Mouse (Mus musculus) cerebellum, adult 9-11 months (tissue): ENCODE measurements at regions not wholly inside any gene's neighbourhood (a gene's known extent, or its start where the extent isn't known, plus 50 kb on each side); places are given as distances from the start of the nearest gene placed in this dataset.

Experiments used
- DNase-seq: peaks from one replicate; pipeline ENCODE4 v3.0.0; 2022

DNA sequence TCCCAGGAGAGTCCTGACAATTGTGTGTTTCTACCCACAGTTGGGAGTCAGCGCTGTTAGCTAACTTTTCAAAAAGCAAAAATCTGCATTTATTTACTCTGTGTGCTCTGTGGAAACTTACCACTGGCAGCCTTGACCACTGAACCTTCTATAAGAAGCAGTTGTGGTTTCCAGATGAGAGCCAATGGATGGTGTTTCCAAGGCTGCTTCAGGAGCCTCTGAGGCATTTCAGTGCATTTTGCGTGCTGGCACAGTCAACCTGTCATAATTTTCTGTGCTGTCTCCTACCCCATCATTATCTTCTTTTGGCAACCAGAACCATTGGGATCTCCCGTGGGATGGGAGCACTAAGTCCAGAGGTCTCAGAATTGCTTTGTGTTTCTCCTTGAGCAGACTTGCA, 60.3 kb downstream of the 4930544G11Rik start:
- no peak for DNase-seq

DNA sequence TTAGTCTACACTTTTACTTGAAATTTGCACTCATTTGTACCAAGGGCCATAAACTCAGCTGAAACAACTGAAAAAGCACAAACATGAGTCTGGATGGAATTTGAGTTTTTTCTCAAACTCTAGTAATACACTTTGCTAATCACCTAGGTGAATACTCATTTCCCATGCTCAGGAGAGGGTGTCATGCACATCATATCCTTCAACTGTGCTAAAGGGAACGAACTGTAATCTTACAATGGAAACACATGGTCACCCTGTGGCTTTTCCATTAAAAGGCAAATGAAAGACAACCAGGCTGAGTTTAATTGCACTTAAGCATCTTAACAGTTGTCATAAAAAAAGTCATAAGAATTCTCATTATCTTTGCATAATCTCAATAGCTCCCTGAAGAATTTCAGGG, 71.1 kb downstream of the 4930544G11Rik start:
- DNase-seq: no peak

DNA sequence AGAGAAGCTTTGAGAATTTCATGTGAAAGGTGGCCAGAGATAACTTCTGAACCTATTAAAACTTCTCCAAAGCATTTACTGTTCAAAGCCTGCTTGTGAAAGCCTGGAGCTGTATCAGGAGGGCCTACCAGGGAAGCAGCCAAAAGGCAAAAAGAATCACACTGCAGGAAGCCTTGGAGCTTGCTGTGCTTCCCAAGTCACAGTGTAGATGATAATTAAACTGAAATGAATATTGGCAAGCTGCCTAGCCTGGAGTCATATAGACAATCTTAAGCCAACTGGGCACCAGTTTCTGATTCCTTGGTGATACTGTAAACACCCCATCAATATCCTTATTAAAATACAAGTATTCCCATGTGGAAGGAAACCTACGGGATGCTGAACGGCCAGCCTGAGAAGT, 84.4 kb downstream of the 4930544G11Rik start:
- peak; percentile 5 for DNase-seq

DNA sequence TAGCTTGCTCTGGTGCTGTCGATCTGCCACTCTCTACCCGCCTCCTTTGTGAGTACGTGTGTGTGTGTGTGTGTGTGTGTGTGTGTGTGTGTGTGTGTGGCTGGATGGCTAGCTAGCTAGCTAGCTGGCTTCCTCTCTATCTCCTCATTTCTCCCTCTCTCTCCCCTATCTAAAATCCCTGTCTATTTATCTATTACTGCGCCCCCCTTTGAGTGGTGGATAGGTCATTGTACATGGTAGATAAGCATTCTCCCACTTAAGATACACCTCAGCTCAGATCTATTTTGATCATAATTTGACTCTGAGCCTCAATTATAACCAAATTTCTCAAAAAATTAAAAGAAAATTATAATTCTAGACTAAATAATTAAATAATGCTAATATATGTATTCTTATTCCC, 99.4 kb downstream of the 4930544G11Rik start:
- no peak for DNase-seq

DNA sequence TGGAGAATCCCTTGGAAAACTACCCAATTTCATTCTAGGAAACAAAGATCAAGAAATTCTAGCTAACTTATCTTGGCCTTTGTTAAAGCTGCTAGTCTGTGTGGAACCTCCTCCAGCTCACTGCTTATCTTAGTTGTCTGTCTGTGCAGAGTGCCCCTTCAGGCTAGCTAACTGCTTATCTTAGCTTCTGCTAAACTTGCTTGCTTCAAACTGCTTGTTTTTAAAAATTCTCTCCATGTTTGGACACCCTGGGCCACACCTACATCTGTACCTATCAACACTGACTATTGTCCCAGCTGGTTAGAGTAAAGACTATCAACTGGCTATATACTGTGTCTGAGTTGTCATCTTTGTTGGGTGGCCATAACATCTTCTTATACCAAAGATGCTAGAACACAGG, 100.0 kb downstream of the 4930544G11Rik start:
- no peak for DNase-seq

DNA sequence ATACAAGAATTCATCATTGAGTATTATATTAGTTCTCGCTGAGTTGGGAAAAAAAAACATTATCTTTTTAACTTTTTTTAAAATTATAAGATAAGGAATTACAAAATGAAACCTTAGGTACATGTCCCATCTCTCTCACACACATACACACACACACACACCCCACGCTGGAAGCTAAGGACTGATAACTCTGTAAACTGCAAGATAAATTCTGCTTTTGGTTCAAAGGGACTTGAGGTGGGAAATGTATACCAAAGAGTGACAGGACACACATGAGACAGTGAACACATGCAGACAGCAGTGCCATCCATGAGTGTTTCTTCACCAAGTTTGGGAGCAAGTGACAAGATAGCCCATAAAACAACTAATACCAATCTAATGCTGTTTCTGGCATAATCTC, 100.8 kb downstream of the 4930544G11Rik start:
- no peak for DNase-seq

DNA sequence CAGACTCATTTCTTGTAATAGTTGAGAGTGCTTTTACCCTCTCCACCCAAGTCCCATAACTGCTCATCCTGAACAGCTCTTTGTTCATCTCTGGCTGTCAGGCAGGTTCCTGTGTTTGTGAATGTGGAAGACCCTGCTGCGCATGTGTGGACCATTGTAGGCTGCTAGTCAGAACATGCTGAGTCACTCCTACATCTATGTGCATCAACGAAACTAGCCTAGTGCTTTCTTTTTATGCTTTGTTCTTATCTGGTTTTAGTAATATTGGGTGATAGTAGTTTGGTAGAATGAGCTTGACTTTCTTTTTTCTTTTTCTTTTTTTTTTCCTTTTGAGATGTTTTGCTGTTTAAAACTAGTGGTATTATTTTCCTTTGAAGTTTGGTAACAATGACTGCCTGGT, 116.5 kb downstream of the 4930544G11Rik start:
- DNase-seq: no peak

DNA sequence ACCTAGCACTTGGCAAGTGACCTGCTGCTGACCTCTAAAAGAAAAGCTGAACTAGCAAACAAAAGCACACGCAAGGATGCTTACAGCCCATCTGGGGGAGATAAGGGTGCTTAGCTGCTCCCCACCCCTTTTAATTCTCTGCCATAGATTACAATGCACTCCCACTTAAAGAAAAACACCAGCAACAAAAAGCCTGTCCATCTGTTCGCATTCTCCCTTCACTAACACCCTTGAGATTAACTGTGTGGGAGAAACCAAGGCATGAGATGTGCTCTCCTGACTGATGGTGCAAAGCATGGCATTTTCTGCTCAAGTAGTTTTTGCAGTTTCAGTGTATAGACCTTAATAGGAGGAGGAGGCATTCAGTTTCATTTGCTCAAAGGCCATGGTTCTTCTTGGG, 125.0 kb downstream of the 4930544G11Rik start:
- DNase-seq: no peak

DNA sequence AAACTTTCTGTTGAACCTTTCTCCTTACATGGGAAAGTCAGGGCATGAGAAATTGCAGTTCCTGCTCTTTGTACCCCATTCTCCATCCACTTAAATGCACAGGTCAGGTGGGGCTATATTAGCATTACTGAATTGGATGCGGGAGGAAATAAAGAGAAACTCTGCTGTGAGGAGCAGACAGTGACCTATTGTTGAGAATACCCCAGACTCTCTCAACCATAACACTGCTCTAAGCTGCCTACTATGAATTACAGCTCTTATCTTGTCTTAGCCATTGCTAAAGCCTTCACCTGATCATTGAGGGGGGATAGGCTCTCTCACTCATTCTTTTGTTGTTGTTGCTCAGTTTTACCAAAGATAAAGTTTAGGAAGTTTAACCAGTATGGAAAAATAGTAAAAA, 126.4 kb downstream of the 4930544G11Rik start:
- DNase-seq: no peak

DNA sequence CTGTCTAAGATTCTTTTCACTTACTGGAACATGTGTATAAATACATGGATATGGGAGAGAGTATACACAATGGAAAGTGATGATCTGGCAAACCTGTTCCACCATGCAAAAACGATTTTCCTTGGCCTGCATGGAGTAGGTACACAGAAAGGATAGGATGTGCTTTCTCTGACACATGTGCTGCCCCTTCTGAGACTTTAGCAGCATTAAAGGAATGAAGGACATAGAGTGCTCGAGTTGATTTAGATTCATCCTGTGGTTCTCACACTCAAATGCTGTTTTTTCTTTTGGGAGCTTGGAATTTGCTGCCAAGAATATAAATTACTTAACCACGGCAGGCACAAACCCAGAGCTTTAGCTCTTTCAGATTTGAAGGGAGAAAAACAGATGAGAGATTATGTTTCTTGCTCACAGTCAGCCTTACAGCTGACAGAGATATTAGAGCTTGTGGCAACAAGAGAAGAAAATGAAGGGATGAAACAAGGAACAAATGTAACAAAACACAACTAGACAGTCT, 149.2 kb downstream of the 4930544G11Rik start:
- no peak for DNase-seq

DNA sequence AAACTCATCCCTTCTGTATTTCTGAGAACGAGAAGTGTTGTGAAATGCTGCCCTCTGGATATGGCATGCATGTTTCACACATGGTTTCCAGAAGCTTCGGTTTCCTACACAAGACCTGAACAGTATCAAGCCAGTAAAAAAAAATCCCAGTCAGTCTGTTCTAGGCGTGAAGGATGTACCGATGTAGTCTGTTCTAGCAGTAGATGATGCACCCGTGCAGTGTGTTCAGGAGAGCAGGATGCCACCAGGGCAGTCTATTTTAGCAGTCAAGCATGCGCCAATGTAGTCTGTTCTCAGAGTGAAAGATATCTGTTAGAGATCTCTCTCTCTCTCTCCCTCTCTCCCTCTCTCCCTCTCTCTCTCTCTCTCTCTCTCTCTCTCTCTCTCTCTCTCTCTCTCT, 162.0 kb downstream of the 4930544G11Rik start:
- DNase-seq: no peak

DNA sequence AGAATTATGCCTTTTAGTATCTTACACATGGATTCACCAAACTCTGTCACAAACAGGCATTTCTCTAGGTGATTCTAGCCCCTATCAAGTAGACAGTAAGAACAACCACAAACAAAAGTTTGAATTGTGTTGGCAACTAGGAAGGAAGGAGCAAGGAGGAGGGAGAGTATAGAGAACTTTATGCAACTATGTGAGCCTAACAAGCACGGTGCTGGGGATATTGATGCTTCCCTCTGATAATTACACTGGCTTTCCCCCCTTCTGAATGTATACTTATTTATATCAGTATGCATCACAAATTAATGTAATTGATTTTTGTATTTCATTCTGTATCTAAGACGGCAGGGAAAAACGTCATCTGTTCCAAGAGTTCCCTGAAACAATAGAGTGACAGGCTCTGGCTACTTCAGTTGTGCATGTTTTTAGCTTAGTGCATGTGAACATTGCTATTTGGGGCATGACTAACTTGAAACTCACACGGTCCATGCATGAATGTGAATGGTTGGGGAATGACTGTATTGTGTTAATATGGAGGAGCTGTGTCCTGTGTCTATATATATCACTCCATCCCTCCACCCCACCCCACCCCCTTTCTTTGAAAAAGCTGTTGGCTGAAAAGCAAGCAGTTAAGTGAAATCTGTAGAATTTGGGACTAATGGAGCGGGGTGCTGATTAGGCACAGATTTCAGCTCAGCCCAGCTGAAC, 169.2 kb downstream of the 4930544G11Rik start:
- DNase-seq: no peak

DNA sequence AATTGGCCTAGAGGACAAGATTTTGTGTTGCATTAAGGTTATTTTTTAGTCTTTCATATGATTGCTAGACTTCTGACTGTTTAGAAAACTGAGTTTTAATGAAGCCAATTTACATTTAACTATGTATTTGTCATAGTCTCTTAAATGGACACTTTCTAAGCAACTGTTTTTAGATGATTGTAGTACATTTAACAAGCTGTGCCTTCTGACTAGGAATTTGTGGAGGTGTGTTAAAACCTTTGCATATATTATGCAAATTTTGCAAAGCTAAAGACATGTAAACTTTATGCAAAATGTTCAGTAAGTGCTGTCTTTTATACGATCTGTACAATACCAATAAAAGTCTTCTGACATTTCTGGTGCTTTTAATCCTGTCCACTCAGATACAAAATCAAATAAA, 171.9 kb downstream of the 4930544G11Rik start:
- no peak for DNase-seq

DNA sequence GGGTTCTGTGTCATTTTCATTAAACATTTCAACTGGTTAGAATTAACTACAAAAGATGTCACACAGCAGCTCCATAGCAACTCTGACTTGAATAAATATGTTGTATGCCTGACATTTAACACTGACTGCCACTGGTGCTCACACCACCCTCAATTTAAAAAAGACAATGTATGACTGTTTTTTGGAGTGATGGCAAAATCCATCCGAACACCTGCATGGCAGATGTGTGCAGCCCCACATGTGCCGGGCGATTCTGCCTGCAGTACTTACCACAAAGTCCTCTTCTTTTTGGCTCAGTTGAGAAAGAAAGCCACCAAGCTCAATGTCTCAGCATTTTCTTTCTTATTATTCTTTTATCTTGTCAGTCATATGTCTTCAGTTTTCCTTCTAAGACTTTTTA, 199.4 kb downstream of the 4930544G11Rik start:
- DNase-seq: no peak

DNA sequence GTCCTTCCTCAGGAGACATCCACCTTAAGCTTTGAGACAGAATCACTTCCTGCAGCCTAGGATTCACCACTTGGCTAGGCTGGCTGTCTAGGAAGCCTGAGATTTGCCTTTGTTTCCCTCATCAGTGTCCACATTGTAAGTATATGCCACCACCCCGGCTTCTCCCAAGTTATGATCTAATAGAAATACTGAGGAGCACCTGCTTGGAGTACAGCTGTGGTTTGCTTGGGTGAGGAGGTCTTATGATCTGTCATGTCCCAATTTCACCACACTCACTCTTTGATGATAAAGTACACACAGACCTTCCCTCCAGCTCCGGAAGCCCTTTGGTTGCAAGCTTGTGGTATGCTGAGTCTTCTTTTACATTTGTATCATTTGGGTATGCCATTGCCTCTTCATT, 202.4 kb downstream of the 4930544G11Rik start:
- no peak for DNase-seq

DNA sequence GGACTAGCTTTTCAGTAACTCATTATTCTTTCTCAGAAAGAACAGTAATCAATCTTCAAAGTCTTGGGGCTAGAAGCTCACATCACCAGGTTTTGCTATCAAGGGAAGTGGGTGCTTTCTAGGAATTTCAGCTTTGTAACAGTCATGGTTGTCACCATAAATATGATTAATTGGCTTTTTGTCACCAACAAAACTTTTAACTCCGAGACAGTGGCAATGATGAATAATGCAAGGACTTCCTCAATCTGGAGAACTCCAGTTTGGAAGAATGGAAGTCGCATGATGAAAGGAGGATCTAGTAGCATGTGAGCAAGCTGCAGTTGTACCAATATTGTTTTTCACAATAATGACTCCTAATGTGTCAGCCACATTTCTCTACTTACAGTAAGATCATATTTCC, 208.4 kb downstream of the 4930544G11Rik start:
- DNase-seq: no peak

DNA sequence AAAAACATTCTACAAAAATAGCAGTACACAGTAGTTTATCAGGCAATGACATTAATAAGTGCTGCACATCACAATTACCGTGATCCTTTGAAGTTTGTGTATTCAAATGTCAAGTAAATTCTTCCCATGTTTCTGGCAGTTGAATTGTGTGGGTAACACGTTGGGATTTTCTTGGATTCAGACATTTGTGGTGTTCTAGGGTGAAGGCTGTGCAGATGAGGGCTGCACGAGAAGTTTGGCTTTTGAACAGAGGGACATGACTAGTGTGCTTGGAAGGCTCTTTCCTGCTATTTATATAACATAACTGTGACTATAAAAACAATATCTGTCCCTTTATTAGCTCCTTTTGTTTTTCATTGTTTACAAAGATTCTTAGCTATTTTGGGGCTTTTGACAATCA, 216.5 kb downstream of the 4930544G11Rik start:
- DNase-seq: no peak

DNA sequence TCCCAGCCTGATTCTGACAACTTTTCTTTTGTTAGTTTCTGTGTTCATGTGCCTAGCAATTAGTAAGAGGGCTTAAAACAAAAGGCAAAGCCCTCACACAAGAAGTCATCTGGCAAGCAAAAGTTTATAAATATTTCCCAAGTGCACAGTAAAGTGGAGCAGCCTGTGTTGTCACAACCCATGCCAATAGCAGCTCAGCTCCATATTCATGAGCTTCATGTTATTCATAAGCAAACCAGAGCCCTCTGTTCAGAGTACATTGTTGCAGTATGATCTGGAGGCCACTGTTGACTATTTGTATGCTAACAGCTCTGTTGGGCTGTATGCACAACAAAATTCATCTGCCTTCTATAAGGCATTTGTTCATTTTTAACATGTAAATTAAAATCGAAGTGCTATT, 245.6 kb downstream of the 4930544G11Rik start:
- no peak for DNase-seq

DNA sequence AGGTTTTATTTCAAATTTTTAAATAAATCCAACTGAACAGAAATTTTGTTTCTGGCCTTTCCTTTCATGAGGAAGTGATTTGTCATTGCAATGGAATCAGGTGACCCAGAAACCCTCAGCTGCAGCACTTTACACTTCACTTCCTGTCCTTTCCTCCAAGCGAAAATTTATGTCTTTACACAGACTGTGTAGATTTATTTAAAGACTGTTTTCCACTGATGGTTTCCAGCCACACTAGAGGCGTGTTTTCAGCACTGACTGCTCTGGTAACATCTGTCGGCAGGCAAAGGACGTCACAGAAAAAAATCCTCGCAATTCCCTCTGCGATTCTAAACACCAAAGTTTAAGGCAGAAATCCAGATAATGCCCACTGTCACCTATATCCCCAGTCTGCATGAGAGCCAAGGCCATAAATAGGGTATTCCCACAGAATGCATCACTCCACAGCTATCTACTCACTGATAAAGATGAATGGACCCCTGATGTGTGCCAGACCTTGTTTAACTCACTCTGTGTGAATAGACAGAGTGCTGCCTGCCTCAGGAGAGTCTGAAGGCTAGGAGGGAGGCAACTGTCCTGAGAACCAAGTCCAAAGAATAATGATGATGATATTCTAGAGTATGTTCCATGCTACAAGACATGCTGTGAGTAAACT, 247.9 kb downstream of the 4930544G11Rik start:
- DNase-seq: no peak

DNA sequence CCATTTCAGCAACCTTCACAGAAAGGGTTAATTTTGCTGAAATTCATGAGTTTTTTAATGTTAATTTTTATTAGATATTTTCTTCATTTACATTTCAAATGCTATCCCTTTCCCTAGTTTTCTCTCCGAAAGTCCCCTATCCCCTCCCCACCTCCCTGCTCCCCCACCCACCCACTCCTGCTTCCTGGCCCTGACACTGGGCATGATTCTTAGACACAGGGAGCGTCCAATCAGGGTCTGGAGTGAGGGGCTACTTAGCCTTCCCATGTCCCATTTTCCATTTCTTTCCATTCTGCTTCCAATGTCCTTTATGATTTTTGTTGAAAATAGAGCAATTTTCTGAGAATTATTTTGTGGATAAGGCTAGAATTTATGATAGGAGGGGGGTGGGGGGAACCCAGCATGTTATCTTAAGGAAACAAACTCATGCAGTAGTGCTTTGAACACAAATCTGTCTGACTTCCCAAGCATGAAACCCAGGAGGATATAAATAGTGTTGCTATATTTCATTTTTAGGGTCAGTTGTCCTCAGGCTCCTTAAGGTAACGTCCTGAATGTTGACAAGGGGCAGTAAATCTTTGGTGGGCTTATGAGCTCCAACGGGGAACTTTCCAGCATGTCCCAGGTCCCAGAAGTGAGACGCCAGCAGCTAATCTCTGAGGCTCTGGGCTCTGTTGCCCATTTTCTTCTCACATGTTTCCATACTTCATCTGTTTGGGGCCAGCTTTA, 254.0 kb downstream of the 4930544G11Rik start:
- no peak for DNase-seq

DNA sequence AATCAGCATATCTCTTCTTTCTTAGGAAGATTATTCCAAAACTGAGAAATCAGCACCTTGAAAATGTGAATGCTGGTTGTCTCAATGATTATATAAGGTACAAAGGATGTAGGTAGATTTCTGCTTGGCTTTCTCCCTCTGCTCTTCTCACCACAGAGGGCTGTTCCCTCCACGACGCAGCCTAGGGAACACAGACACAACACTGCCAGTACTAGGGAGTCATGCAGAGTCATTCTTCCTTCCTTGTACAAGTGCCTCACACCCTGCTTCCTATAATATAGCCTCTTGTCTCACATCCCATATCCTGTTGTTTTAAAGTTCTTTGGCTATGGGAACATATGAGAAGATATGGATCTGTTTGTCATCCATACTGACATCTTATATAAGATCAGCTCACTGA, 265.1 kb downstream of the 4930544G11Rik start:
- no peak for DNase-seq

DNA sequence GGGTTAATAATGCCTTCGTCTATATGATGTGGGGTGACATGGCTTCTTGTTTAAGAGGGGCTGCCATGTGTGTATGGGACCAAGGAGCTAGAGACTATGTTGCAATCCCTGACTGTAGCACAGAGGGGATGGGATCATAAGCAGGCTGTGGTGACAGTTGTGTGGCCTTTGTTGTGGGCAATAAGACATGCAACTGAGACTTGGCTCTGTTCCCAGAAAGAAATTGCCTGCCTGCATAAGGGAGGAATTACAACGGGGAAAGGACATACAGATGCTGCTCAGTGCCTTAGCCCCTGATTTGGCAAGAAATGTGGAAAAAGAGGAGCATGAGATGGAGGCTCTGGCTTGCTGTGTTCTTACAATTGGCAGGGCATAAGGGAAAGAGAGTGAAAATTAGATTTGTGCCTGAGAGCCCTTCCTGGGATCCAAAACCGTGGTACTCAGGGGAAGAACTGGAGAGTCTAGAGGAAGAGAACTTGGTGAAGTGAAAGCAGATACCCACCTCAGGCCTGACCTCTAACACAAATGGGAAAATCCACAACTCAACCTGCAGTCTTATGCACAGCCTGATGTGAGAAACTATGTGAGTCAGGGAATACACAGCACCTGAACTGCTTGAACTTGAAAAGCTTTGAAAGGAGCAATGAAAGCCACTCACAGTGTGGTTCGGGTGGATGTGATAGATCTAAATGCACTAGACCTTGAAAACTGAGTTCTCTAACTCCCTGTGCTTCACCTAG, 271.9 kb downstream of the 4930544G11Rik start:
- DNase-seq: no peak

DNA sequence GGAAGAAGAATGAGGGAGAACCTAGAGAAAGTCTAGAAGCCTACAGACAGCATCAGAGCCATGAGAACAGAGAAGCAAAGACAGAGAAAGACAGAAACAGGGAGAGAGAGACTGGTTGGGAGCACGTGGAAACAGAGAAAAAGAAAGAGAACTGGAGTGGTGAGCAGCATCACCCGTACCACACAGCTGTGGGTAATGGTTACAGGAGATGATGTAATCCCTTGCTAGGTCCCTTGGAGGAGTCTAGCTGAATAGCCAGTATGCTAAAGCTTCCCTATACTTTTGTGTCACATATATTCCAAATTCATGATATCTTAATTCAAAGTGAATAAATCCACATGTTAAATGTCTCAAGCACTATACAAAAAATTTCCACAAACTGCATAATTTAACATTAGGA, 284.0 kb downstream of the 4930544G11Rik start:
- no peak for DNase-seq
